Mouse (Mus musculus) E14TG2a.4 (cell line): Measurements from ENCODE around the gene Cmpk1.

ENCODE experiments used
- CTCF ChIP-seq: conservative IDR thresholded peaks from 2 replicates; pipeline ENCODE4 v1.5.1; 2014; ENCODE audit warnings: low read length
- NANOG ChIP-seq: IDR thresholded peaks from 2 replicates; pipeline ENCODE4 v1.6.1; 2014; ENCODE audit warnings: borderline replicate concordance, low read length, mixed read lengths
- POU5F1 ChIP-seq: IDR thresholded peaks from 2 replicates; pipeline ENCODE4 v1.6.1; 2014; ENCODE audit warnings: low read length, borderline replicate concordance

DNA sequence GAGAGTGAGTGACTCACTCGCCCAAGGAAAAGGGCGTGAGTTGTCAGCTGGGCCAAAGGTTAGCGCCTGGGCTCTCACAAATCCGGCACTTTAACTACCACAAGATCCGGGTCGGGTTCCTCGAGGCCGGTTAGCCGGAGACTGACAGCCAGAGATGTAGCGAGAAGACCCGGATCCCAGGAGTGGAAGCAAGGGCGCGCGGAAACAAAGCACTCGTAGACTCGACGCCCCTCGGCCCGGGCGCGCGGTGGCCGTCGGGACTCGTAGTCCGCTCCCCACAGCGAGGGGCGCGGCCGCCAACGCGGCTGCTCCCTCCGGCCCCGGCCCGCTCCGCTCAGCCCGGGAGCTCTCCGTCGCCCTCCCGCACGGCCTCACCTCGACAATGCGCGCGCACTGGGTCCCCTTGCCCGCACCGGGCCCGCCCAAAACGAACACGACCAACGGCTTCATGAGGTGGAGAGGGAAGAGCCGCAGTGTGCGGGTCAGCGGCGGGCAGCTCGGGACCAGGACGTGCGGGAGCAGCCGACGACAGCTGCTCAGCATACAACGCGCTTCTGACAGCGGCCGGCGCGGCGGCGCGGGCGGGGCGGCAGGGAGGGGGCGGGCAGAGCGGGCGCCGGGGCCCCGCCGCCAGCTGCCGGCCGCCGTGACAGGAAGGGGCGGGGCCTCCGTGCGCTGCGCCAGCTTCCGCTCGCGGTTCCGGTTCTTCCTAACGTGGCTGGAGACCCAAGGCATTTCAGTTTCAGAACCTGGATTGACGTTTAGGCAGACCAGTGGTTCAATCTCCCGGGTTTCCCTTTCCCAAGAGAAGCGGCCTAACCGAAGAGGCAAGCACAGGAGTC, at the start of gene Cmpk1:
- TF ChIP-seq CTCF (no peak), POU5F1 (no peak), NANOG (no peak)
